Mouse (Mus musculus): ENCODE measurements around the gene Fat2.

DNA sequence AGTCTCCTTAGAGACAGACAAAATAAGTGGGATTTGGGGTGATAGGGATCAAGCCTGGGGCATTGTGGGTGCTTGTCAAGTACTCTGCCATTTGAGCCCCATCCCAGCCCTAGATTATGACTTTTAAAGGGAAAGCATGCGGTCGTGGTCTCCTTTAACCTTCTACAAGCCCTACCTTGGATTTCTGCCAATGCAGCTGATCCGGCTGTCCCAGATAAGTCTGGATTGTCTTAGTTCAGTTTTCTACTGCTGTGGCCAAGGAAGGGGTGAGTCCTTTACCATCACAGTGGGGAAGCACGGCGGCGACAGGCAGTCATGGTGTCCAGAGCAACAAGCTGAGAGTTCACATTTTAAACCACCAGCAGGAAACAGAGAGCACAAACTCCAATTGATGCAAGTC, 44.5 kb upstream of the Fat2 start:
- no peak for TF ChIP-seq CTCF (IDR thresholded peaks at IDR 0.05; ENCODE audit: low read depth, low read length)
- no peak for TF ChIP-seq POLR2A (IDR thresholded peaks at IDR 0.05; ENCODE audit: borderline replicate concordance, low read depth, low read length)
